Mouse (Mus musculus) spleen, postnatal 36 days (tissue): ENCODE data around the gene Mical3.

Source experiments
- DNase-seq, 2 experiments: peaks; one replicate each; pipeline ENCODE4 v3.0.0; 2022; ENCODE audit warnings: low spot score in 2 of 2, mixed read lengths in 1 of 2

The Mical3 gene

DNA sequence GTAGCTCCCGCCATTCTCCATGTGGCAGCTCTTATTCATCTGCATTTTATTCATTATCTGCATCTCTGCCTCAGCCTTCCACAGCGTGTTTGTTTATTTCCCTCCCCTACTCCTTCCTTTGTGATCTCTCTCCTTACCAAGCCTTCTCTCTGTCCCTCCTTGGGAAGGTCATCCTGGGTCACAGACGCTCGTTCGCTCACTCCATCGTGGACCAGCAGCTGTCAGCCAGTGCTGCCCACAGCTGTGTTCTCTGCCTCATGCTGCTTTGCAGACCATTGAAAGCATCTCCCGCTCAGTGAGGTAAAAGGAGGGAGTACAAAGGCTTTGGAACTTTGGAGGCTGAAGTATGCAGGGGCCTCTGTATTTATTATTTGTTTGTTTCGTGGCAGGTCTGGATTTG lies 15.1 kb upstream of the Mical3 start:
- DNase-seq, result no peak

DNA sequence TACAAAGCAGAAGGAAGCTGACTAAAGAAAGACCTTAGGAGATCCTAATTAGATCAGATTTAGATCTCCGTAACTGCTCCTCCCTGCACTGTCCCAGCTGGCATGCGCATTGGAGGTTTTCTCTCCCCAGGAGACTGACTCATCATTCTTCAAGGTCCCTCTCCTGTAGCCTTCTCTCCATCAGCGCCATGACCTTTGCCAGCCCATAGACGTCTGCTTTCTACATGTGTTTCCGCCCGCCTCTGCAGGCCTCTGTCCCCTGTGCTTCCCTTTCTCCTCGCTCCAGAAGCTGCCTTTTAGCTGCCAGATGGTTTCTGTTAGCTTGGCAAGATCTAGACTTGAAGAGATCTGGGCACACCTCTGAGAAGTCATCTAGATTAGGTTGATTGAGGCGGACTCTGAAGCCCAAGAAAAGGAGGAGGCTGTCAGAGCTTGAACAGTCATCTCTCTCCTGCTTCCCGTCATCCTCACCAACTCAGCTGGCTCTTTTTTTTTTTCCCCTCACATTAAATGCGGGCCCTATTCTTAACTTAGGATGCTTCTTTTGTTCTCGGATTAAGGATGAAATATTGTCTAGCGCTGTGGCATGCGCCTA lies 14.3 kb upstream of the Mical3 start:
- no peak for DNase-seq

DNA sequence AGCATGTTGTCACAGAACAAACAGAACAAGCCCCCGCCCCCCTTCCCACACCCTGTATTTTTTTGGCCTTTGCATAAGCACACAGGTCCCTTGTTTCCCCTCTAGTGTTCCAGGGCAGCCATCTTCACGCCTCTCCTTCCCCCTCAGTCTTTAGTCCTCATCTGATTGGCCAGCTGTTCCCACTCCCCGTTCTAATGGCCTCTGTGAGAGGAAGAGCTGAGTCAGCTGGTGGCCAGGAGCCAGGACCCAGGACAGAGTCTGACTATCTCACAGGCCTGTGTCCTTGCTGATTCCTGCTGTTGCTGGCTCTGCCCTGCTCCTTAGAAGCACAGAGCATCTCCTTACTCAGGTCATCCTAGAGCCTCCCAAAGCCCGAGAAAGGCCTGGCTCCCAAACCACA lies 13.3 kb upstream of the Mical3 start:
- DNase-seq, result no peak

DNA sequence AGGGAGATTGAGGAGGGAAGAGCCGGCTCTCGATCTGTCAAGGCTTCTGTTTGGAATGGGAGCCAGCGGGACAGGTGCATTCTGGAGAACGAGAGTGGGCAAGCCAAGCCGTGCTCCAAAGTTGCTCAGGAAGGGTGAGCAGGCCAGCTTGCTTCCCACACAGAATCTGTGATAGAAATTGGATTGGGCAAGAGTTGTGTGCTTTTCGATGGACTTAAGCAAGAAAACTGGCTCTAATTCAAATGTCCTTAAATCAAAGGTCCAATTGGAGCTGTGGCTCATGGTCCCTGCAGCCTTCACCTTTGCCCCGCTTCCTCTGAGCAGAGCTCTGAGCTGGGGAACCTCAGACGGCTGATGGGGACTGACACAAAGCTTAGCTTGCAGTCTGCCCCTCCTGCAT lies 12.6 kb upstream of the Mical3 start:
- no peak for DNase-seq

DNA sequence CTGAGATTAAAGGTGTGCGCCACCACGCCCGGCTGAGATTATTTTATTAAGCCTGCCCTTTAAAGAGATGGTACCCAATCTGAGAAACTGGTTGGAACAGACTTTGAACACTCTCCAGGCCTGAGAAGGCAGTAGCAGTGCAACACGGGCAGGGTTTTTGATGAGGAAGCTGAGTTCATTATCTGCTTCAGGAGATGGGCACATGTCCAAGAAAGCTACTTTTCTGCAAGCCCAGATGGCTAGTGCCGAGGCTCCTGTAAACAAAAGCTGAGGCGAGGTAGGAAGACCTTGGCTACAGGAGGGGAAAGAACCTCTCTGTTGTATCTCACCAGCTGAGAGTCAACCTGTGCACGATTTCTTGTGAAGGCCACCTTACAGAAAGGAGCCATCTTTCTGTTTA lies 11.5 kb upstream of the Mical3 start:
- DNase-seq, result no peak

DNA sequence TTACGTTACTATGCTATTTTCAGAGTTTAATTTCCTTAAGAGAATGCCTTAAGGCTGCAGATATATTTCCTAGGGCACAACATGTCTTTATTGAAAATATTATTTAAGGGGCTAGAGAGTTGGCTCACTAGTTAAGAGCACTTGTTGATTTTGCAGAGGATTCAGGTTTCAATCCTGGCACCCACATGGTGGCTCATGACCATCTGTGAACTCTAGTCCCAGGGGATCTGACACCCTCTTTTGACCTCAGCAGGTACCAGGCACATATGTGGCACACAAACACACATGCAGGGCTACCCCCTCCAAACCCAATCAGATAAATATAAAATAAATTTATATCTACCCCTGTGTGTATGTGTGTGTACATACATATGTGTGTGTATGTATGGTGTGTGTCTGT lies 8.5 kb upstream of the Mical3 start:
- DNase-seq, result no peak

DNA sequence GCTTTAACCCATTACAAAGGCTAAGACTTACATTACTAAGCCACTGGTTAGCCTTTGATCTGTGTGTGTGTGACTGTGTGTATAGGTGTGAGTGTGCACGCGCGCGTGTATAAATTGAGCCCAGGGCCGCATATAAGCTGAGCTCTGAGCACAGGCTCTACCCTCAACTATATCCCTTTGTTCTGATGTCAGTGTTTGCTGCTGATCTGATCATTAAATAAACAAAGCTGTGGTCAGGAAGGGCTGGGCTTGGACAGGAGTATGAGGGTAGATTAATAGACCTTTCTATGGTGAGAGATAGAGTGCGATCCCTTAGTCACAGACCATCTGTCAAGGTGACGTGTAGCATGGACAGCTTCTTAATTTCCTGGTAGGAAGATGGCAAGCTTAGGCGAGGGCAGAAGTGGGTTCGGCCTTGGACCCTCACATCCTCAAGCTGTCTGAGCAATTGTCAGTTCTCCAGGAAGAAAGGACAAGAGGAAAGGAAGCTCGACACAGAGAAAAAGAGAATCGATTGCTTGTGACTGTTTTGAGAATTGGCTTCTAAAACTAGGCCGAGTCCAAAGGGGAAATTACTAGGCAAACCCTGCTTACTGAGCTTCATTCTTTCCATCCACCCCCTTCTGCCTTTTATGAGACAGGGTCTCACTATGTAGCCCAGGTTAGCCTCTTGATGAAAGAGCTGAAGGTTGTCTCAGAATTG lies 7.7 kb upstream of the Mical3 start:
- DNase-seq, result no peak

DNA sequence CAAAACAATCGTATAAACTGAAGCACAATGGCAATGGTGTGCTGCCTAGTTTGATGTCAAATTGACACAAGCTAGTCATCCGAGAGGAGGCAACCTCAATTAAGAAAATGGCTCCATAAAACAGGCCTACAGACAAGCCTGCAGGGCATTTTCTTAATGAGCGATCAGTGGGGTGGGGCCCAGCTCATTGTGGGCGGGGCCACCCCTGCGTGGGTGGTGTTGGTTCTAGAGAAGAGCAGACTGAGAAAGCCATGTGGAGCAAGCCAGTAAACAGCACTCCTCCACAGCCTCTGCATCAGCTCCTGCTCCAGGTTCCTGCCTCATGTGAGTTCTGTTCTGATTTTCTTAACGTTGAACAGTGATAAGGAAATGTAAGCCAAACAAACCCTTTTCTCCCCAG lies 6.4 kb upstream of the Mical3 start:
- no peak for DNase-seq

DNA sequence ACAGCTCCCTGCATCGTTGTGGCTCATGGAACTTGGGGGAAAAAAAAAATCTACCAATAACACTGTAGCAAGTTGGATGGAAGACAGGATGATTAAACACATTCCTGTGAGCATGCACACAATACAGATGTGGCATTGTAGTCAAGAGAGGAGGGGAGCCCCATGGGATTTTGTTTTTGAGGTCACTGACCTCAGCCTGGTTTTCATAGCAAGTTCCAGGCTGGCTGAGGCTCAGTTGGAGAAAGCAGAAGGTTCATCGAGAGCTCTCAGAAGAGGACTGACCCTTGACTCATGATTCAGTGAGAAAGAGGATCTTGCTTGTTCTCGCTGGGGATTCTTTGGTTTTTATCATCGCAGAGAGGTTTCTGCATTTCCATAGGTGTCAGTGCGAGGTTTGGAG lies 4.1 kb upstream of the Mical3 start:
- DNase-seq, result no peak

DNA sequence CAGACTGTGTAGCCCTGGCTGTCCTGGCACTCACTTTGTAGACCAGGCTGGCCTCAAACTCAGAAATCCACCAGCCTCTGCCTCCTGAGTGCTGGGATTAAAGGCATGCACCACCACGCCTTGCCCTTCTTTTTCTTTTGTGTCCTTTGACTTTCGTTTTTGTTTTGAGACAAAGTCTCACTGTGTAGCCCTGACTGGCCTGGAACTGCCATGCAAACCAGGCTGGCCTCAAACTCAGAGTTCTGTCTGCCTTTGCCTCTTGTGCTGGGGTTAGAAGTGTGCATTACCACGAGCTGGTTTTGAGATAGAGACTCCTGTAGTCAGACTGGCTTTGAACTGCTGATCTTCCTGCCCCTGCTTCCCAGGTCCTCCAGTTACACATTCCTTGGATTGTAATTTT lies 3.5 kb upstream of the Mical3 start:
- DNase-seq, result no peak

DNA sequence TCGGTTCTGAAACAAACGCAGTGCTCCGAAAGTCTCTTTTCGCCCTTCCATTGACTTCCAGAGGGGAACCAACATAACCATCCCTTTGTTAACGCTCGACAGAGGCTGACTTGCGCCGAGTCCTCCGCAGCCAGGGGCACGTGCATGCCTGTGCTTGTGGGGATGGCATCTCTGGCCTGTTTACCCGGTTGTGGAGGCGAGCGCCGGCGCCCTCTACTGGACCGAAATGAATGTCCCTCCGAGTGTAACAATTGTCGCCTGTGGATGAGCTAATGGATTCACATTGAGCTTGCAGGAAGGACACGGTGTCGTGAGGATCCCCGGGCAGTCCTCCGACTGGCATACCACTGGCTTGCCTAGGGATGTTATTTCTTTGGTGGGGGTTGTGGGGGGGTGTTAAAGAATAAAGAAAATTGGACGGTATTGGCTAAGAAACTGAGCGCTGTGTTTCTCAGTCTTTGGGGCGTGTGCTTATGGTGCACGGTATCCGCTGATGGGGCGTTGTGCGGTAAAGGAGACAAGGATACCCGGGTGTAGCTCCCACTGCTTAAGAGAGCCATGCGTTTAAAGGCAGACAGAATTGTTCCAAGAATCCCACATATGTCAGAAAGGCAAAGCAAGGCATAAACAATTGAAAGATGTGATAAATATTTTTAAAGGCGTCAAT lies 627 bp downstream of the Mical3 start:
- peak; percentile 67 to 74 for DNase-seq

DNA sequence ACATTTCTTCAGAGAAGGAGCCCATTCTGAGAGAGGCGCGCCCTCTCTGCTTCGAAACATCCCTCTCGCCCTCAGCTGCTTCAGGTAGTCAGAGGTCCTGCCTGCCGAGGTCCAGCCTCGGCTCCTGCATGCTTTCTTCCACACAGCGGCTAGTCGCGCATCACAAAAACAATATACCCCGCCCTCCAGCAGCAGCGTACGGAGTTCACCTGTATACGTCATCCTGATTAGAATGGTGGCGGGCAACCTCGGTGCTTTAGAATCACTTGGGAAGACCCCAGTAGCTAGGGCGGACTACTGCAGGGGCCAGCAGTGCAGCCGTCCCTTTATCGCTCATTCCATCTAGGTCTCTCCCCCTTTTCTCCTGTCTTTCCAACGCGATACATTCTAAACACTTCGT lies 1.3 kb downstream of the Mical3 start:
- no peak for DNase-seq

DNA sequence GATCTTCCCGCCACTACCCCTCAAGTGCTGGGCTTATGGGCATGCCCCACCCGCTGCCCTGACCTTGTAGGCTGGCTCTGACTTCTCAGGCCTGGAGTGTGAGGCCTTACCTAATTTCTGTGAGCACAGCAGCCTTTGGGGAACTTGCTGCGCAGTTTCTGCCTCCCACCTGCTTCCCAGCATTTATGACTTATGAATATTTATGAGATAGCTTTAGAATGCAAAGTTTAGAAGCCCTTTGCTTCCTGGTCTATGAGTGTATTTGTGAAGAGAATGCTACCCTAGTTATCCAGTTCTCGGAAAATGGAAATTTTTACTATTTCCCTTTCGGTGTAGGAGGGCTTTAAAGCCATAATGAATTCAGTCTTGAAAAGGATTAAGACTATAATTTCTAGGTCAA lies 2.1 kb downstream of the Mical3 start:
- no peak for DNase-seq

DNA sequence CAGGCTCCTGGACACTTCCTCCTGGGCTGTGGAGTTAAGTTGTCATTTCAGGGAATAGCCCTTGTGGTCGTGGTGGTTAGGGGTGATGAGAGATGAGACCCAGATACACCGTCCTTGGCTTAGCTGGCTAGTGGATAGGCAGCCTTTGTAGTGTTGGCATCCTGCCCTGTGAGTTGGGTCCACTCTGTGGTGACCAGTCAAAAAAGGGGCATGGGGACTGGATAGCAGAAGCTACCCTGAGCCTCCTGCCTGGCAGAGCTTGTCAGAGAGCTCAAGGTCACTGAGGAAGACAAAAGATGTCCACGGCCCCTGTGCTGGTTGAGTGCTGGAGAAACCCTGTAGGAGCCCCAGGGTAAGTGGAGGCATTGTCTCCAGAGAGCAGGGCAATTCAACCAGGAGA lies 3.1 kb downstream of the Mical3 start:
- no peak for DNase-seq

DNA sequence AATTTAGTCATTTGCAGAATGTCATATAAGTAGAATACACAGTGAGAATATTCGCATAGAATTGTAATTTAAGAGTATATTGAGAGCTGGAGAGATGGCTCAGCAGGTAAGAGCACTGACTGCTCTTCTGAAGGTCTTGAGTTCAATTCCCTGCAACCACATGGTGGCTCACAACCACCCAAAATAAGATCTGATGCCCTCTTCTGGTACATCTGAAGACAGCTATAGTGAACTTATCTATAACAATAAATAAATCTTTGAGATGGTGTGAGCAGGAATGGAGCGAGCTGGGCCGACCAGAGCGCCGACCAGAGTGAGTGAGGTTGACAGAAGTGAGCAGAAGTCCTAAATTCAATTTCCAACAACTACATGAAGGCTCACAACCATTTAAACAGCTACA lies 4.6 kb downstream of the Mical3 start:
- no peak for DNase-seq

DNA sequence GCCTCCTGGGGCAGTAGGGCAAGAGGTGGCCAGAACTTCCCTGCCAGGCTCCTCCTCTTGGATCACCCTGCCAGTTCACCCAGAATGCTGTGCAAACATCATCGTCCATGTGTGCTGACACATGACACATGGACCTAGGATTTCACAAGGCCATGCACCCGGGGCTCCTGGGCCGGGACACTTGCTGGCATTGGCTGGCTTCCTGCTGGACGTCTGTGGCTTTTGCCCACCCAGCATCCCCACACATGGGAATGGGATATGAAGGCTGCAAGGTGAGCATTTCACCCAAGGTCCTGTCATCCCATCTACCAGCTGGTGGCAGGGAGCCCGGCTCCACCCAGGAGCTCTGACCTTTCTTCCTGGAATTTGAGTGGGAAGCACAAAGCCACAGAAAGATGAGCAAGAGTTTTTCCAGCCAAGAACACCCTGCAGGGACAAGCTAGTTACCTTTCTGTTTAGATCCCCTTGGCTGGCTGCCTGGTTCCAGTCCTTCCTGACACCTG lies 8.0 kb downstream of the Mical3 start:
- DNase-seq, result no peak

DNA sequence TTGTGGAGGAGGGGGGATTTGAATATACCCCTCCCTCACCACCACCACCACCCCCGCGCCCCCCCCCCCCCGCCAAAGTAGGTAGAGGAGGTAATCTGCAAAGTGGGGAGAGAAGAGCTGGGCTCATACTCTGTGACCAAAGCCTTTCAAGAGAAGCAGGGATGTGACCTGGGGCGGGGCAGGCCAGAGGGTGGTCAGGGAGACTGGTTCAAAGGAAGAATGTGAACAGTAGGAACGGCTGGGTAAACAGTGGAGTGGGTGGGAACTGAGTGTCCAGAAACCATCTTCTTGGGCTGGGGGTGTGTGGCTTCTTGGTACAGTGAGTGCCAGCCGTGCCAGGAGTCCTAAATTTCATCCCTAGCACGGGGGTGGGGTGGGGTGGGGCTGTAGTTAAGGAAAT lies 10.0 kb downstream of the Mical3 start:
- DNase-seq, result no peak

DNA sequence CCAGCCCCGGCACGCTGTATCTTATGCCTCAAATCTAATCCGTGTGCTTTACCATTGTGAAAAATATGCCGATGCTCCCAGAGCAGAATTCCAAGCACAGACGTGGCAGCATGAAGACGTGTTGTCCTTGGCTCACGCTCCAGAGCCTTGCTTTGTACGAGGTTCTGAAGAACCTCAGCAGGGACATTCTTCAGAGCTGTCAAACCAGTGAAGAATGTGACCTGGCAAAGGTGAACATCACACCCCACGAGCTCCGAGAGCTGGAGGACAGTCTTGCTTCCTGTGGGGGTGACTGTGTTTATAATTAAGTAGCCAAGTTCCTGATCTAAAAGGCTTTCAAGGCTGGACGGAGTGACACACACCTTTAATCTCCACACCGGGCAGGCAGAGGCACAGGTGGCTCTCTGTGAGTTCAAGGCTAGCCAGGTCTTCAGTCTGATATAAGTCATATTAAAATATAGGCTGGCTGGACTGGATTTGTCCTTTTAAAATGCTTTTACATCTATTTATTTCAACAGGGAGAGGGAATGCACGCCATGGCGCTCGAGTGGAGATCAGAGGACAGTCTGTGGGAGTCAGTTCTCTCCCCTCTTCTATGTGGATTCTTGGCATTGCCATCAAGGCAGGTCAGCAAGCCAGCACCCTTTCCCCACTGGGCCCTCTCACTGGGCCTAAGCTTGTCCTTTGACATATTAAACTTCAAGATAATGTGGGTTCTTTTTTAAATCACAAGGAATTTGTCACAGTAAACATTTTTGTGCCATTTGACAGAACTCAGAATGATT lies 12.6 kb downstream of the Mical3 start:
- DNase-seq, result no peak

DNA sequence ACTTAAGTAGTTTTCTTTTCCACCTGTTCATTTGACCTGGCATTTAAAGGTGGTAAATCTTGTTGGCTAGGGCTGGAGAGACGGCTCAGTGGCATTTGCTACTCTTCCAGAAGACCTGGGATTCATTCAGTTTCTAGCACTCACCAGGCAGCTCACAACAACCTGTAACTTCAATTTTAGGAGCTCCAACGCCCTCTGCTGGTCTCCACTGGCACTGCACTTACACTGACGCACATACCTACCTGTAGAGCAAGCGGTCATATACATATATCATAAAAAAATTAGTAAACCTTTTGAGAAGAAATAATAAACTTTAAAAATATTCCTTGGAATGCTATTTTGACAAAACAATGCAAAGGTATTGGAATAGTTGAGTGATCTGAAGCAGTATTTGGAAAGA lies 13.7 kb downstream of the Mical3 start:
- DNase-seq, result no peak

DNA sequence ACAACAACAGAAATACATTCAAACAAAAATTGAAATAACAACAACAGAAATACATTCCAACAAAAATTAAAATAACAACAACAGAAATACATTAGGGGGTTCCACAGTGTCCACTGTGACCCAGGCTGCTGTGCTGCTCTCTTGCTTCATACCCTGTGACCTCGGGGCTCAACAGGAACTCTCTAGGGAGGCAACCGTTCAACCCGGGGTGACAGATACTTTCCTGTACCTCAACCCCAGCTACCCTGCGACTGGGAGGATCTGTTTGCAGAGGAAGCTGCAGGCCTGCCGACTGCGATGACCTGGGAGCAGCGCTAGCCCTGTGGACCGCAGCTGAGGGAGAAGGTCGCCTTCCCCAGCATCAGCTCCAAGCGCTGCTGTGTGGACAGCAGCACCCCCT lies 14.4 kb downstream of the Mical3 start:
- no peak for DNase-seq

DNA sequence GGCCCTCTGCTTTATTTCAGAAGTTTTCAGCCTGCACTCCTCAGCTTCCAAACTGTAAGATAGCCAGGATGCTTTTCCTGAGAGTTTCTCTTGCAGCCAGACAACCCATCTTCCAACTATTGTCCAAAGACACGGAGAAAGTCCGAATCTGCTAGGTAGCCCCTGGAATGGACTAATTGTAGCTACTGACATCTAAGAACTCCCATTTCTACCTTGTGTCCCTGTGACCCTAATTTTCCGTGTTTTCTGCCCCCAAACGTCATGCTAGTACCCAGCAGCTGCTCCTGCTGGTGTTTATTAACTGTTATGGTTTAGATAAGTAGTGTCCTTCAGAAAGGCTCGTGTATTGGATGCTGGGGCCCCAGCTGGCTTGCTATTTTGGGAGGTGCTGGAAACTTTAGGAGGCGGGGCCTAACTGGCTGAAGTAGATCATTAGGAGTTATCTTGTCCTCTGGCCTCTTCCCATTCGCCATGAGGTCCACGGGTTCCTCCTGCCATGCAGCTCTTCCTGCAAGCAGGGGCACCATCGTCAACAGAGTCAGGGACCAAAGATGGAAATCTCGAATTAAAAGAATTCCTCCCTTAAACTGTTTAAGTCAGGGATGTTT lies 19.2 kb downstream of the Mical3 start:
- DNase-seq, result peak in 1 of 2 experiments; percentile 49

DNA sequence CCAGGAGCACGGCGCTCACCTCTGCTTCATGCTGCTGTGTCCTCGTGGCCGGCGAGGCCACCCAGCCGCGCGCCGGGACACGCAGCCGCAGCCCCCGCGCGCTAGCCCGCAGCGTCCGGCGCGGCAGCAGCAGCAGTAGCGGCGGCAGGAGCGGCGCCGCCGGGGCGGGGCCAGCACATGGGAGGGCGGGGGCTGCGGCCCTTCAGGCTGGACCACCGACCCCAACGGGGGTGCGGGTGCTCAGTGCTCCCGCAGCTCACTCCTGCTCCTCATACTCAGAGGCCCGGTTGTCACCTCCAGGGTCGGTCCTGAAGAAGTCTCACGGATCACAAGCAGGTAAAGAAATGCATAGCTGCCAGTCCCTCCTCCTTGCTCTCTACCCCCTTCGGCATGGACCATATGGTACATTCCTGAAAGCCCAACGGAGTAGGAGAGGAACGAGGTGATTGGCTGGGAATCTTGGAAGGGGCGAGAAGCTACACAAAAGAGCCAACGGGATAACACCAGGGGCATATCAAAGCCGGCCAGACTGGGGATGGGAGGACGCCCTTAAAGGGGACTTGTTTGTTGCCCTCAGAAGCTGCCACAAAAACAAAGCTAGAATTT lies 20.7 kb downstream of the Mical3 start:
- peak; percentile 85 to 92 for DNase-seq
